Mouse (Mus musculus) retina, postnatal 1 day (tissue): ENCODE measurements around the gene Grik4.

Experiments used
- DNase-seq: peaks from one replicate; pipeline ENCODE4 v3.0.0-alpha.2; 2012

The Grik4 gene

DNA sequence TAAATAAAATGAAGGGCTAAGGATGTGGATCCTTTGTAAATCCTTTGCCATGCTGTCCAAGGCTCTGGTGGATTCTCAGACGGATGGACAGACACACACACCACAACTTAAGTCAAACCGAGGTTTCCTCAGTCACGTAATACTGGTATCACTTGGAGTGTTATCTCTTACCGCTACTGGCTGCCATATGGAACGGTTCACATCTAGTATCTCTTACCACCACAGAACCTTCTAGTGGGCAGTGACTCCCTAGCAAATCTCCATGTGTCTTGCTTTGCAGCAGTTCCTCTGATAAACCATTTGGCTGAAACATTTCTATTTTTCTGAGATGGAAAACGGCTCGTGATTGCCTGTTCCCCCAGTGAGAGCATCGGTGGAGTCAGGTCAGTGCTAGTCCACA, 470.0 kb downstream of the Grik4 start:
- no peak for DNase-seq

DNA sequence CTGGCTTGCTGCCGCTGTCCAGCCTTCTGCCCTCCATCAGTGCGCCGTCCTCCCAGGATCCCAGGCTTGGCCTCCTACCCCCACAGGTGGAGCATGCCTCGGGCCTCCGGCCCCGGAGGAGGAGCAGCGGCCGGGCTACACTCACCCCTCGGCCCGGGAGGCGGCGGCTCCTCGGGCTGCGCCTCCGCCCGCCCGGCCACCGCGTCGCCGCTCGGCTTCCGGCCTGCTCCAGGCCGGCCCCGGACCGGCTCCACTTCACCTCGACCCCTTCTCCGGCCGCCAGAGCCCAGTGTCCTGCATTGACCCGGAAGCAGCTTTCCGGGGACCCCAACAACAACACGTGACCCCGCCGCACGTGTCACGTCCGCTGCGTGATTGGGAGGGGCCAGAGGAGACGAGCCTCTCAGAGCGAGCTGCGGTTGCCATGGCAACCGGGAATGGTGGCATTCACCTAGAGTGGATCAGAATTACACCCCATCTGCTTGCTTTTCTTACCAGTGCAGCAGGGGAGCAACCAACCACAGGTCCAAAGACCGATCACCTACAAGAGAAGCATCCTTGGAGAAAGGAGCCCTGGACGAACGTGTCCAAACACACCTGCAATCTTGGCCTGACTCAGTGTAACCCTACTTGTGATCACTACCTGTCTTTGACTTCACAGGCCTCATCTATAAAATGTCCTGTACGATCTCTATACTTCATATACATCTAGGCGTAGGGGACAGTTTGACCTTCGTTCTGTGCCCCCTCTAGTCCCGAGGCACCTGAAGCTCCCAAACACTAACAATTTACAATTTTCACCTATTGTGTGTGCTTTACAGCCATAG, 472.2 kb downstream of the Grik4 start:
- DNase-seq, result peak; percentile 97

DNA sequence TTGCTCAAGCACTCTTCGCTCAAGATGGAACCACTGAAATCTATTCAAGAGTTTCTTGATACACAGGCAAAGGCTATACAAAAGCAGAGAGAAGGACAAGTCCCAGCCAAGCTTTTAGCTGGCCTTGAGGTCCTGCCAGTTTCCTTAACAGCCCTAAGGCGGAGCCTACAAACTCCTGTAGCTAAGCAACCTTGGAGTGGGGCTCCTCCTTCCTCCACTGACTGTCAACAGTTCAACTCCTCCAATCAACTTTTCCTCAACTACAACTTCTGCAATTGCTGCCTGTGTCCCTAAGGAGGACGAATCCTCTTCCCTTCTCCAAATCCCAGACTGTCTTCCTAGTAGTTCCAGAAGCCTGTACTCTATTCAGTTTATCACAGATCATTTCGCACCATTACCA, 473.1 kb downstream of the Grik4 start:
- peak; percentile 19 for DNase-seq

DNA sequence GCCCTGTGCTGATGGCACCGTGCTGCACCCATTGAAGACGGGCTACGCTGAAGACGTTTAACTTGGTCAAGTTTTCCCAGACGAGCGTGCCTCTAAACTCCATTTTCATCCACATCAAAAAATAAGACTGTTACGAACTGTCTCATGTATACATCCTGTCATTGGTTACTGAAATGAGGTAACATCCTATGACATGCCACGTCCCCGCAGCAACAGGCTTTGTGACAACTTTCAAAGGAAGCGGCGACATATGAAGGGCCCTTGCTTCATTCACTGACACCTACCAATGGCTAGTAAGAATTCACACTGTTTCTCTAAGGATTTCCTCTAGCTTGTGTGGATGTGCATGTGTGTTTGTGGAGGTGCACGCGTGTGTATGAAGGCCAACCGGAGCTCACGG, 475.0 kb downstream of the Grik4 start:
- DNase-seq, result no peak

DNA sequence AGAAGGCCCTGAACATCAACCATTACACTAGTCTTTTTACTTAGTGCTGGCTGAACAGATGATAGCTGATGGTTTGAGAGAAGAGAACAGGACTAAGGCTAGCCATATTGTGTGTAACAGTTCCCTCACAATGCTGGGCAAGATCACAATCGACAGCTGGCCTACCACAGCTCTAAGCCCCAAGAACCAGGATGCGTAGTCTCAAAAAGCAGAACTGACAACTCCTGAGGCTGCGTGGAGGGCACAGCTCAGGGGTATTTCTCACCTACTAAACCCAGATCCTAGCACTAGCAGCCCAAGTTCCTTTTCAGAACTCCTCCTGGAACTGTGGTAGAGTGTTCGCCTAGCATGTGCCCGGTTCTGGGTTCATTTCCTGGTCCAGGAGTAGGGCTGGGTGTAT, 475.9 kb downstream of the Grik4 start:
- no peak for DNase-seq
